Mouse (Mus musculus) neural tube, embryonic 11.5 days (tissue): ENCODE measurements around the gene Efna2. TPM values are rescaled to one million over a fixed set of nuclear protein-coding genes. Genes with fewer than 3 reads are reported as not detected.

Experiments
- ATAC-seq: fragments of 200-750 bp; cut with Nextera tagmentation; 2 replicates; pipeline ENCODE4 v1.8.0; 2017; ENCODE audit warnings: moderate number of reproducible peaks, mild to moderate bottlenecking, moderate TSS enrichment, moderate library complexity; ENCODE audit not compliant: insufficient read depth, low FRiP score, low TSS enrichment
- DNase-seq: peaks from one replicate; pipeline ENCODE4 v3.0.0-alpha.2; 2015; ENCODE audit warnings: low spot score
- H3K27ac ChIP-seq: fragments of 300-500 bp; sonication (generic); 2 replicates; pipeline ENCODE4 v1.5.1; 2014; ENCODE audit warnings: low read depth, mild to moderate bottlenecking, low read length
- H3K27me3 ChIP-seq: fragments of 300-500 bp; sonication (generic); 2 replicates; pipeline ENCODE4 v1.6.1; 2014; ENCODE audit warnings: mild to moderate bottlenecking, low read length, mixed read lengths; ENCODE audit not compliant: control insufficient read depth, insufficient read depth
- H3K36me3 ChIP-seq: fragments of 300-500 bp; sonication (generic); 2 replicates; pipeline ENCODE4 v1.6.1; 2014; ENCODE audit warnings: mild to moderate bottlenecking, low read length, moderate library complexity, mixed read lengths; ENCODE audit not compliant: control insufficient read depth, insufficient read depth
- H3K4me1 ChIP-seq: fragments of 300-500 bp; sonication (generic); 2 replicates; pipeline ENCODE4 v1.6.1; 2014; ENCODE audit warnings: low read length, mixed read lengths; ENCODE audit not compliant: control insufficient read depth, insufficient read depth
- H3K4me2 ChIP-seq: fragments of 300-500 bp; sonication (generic); 2 replicates; pipeline ENCODE4 v1.6.1; 2014; ENCODE audit warnings: low read depth, mild to moderate bottlenecking, moderate library complexity
- H3K4me3 ChIP-seq: fragments of 300-500 bp; sonication (generic); 2 replicates; pipeline ENCODE4 v1.5.1; 2014; ENCODE audit warnings: low read depth, low read length
- H3K9ac ChIP-seq: fragments of 300-500 bp; sonication (generic); 2 replicates; pipeline ENCODE4 v1.6.1; 2014; ENCODE audit warnings: mild to moderate bottlenecking, low read length
- H3K9me3 ChIP-seq: fragments of 300-500 bp; sonication (generic); 2 replicates; pipeline ENCODE4 v1.6.1; 2016; ENCODE audit warnings: low read length; ENCODE audit not compliant: control insufficient read depth
- WGBS: fragments of 180-500 bp; shearing (Covaris S2); extraction: QIAGEN DNeasy Blood & Tissue Kit; methylation state at CpG from one replicate; pipeline ENCODE4 v1.1.7; 2014; 5-methylcytosine and 5-hydroxymethylcytosine counted together
- polyA plus RNA-seq: library from polyadenylated mRNA; unstranded; fragments of >200 nt; fragmentation: Nextera tagmentation; extraction: Ambion mirVana; gene quantifications from 2 replicates; pipeline ENCODE4 v1.2.1, GENCODE M21; 2014

The Efna2 gene
- polyA plus RNA-seq, 1 experiment from 2014 or later, result 36.2 TPM

GRCm38 (mm10) chr10:80187739-80188138 lies 8.5 kb downstream of the Efna2 start:
- peaks cover 22% of the 10 kb centered on the region for H3K27me3 ChIP-seq
- H3K4me1 ChIP-seq, result peaks cover 7% of the 10 kb centered on the region; the same call in 1 of the 2 replicates
- peaks cover 2% of the 10 kb centered on the region; the same call in 1 of the 2 replicates for H3K36me3 ChIP-seq
- no peak for DNase-seq
- no peak overlapping the region for H3K9ac ChIP-seq
- H3K4me3 ChIP-seq, result no peak overlapping the region
- H3K4me2 ChIP-seq, result no peak overlapping the region
- no peak overlapping the region for H3K27ac ChIP-seq
- 87% methylated on average over 10 of the region's 10 CpGs for WGBS
- no peak for ATAC-seq
- no peaks in the 10 kb centered on the region for H3K9me3 ChIP-seq

- Histone ChIP-seq H3K36me3 (peaks cover 2% of the 10 kb centered on the region; the same call in 1 of the 2 replicates), H3K4me3 (no peak overlapping the region), H3K9me3 (no peaks in the 10 kb centered on the region), H3K4me2 (no peak overlapping the region), H3K4me1 (peaks cover 7% of the 10 kb centered on the region; the same call in 1 of the 2 replicates), H3K27me3 (peaks cover 25% of the 10 kb centered on the region), H3K9ac (no peak overlapping the region), H3K27ac (no peak overlapping the region)
- DNase-seq, result no peak
- 77% methylated on average over 15 of the region's 15 CpGs for WGBS
- ATAC-seq, result no peak
Observed at GRCm38 (mm10) chr10:80188453-80189024, 9.3 kb downstream of the Efna2 start.

- whole genome bisulfite sequencing, result 3% methylated on average over 21 of the region's 21 CpGs
- peaks cover 7% of the 10 kb centered on the region; the same call in 1 of the 2 replicates for H3K4me1 ChIP-seq
- ATAC-seq, result no peak
Observed at GRCm38 (mm10) chr10:80189999-80190398, 10.7 kb downstream of the Efna2 start.

GRCm38 (mm10) chr10:80190491-80191051 lies 11.3 kb downstream of the Efna2 start:
- peak; percentile 79 for DNase-seq
- Histone ChIP-seq H3K9ac (peak overlapping the region; percentile 70), H3K27ac (peak overlapping the region; percentile 69), H3K4me3 (peak overlapping the region; percentile 41), H3K36me3 (peaks cover 2% of the 10 kb centered on the region; the same call in 1 of the 2 replicates), H3K9me3 (no peaks in the 10 kb centered on the region), H3K4me1 (peaks cover 7% of the 10 kb centered on the region; the same call in 1 of the 2 replicates), H3K4me2 (peak overlapping the region; percentile 60), H3K27me3 (peaks cover 25% of the 10 kb centered on the region)
- WGBS, result under 1% methylated on average over 45 of the region's 48 CpGs
- peak; percentile 58 for ATAC-seq

More at GRCm38 (mm10) chr10:80189999-80190398, 10.7 kb downstream of the Efna2 start:
- Histone ChIP-seq H3K36me3 (peaks cover 2% of the 10 kb centered on the region; the same call in 1 of the 2 replicates), H3K27ac (peak overlapping the region; percentile 69), H3K4me2 (peak overlapping the region; percentile 60), H3K4me3 (peak overlapping the region; percentile 41), H3K27me3 (peaks cover 25% of the 10 kb centered on the region), H3K9me3 (no peaks in the 10 kb centered on the region), H3K9ac (peak overlapping the region; percentile 70)
- peak; percentile 59 for DNase-seq

- H3K27ac ChIP-seq, result no peak overlapping the region
- no peak overlapping the region; the same call in 1 of the 2 replicates for H3K9ac ChIP-seq
- H3K36me3 ChIP-seq, result 0 out of 2 replicates have a peak, but pooled peaks cover 1% of the 10 kb centered on the region
- no peak overlapping the region for H3K4me3 ChIP-seq
- DNase-seq (no peak), ATAC-seq (no peak)
- no peaks in the 10 kb centered on the region for H3K9me3 ChIP-seq
- no peak overlapping the region for H3K4me2 ChIP-seq
- peaks cover 16% of the 10 kb centered on the region; the same call in 1 of the 2 replicates for H3K27me3 ChIP-seq
- H3K4me1 ChIP-seq, result peaks cover 7% of the 10 kb centered on the region; the same call in 1 of the 2 replicates
- WGBS, result 78% methylated on average over 6 of the region's 6 CpGs
Observed at GRCm38 (mm10) chr10:80193976-80194375, 14.7 kb downstream of the Efna2 start.

- no peak for DNase-seq
- H3K36me3 ChIP-seq, result no peaks in the 10 kb centered on the region
- H3K27ac ChIP-seq, result no peak overlapping the region
- WGBS, result 61% methylated on average over 8 of the region's 8 CpGs
- peak overlapping the region; percentile 26; the same call in 1 of the 2 replicates for H3K9ac ChIP-seq
- no peak for ATAC-seq
- peaks cover 7% of the 10 kb centered on the region; the same call in 1 of the 2 replicates for H3K4me1 ChIP-seq
- H3K4me3 ChIP-seq, result no peak overlapping the region
- no peak overlapping the region for H3K4me2 ChIP-seq
- H3K27me3 ChIP-seq, result peaks cover 13% of the 10 kb centered on the region; the same call in 1 of the 2 replicates
- no peaks in the 10 kb centered on the region for H3K9me3 ChIP-seq
Observed at GRCm38 (mm10) chr10:80194441-80194840, 15.2 kb downstream of the Efna2 start.

- Histone ChIP-seq H3K9ac (no peak overlapping the region), H3K27ac (no peak overlapping the region), H3K9me3 (no peaks in the 10 kb centered on the region), H3K4me1 (no peaks in the 10 kb centered on the region; the same call in 1 of the 2 replicates), H3K27me3 (0 out of 2 replicates have a peak, but pooled peaks cover 5% of the 10 kb centered on the region), H3K4me3 (no peak overlapping the region), H3K4me2 (no peak overlapping the region), H3K36me3 (no peaks in the 10 kb centered on the region)
- WGBS, result 87% methylated on average over 1 of the region's 1 CpGs
- no peak for ATAC-seq
- DNase-seq, result no peak
Observed at GRCm38 (mm10) chr10:80196167-80196566, 16.9 kb downstream of the Efna2 start.

- H3K27ac ChIP-seq, result no peak overlapping the region
- no peak overlapping the region for H3K4me2 ChIP-seq
Observed at GRCm38 (mm10) chr10:80196778-80197581, 17.7 kb downstream of the Efna2 start.

More at GRCm38 (mm10) chr10:80196778-80197581, 17.7 kb downstream of the Efna2 start:
- no peaks in the 10 kb centered on the region for H3K36me3 ChIP-seq
- no peak for ATAC-seq
- no peaks in the 10 kb centered on the region; the same call in 1 of the 2 replicates for H3K4me1 ChIP-seq
- no peak overlapping the region for H3K4me3 ChIP-seq
- 0 out of 2 replicates have a peak, but pooled peaks cover 4% of the 10 kb centered on the region for H3K27me3 ChIP-seq
- 0 out of 2 replicates have a peak overlapping the region, but pooled peaks have one; percentile 4 for H3K9ac ChIP-seq
- WGBS, result 71% methylated on average over 33 of the region's 33 CpGs
- DNase-seq, result no peak
- H3K9me3 ChIP-seq, result no peaks in the 10 kb centered on the region
